Mouse (Mus musculus): ENCODE measurements around the gene Csf3. TPM values are rescaled to one million over a fixed set of nuclear protein-coding genes. Genes with fewer than 3 reads are reported as not detected.
A peak's percentile ranks its signal among the peaks of the same experiment; 100 is the strongest.
"Not testable (repeated sequence)": the region's sequence is repeated elsewhere in the genome, so short reads cannot be mapped to it uniquely, and the experiment has no call there.

The Csf3 gene
- polyA plus RNA-seq, 1 experiment: not detected

- Histone ChIP-seq H3K4me1 (ENCODE audit: control insufficient read depth, insufficient read depth, low read length) (no peaks in the 10 kb centered on the region), H3K27ac (ENCODE audit: control insufficient read depth, insufficient read depth, low read depth, low read length, poor library complexity) (no peak overlapping the region), H3K4me3 (replicated peaks; ENCODE audit: control insufficient read depth, low read depth, low read length) (no peak overlapping the region)
- TF ChIP-seq CTCF (IDR thresholded peaks at IDR 0.05; ENCODE audit: control insufficient read depth, insufficient read depth, low read length): no peak
- TF ChIP-seq POLR2A (IDR thresholded peaks at IDR 0.05; ENCODE audit: borderline replicate concordance, control insufficient read depth, low read depth, low read length): no peak
- WGBS: 46% methylated on average over 7 of the region's 7 CpGs
These were observed 25.2 kb upstream of the Csf3 start for GRCm38 (mm10) chr11:98675829-98676363.

- Histone ChIP-seq H3K27ac (ENCODE audit: control insufficient read depth, insufficient read depth, low read depth, low read length, poor library complexity) (no peak overlapping the region), H3K4me3 (replicated peaks; ENCODE audit: control insufficient read depth, low read depth, low read length) (no peak overlapping the region), H3K4me1 (ENCODE audit: control insufficient read depth, insufficient read depth, low read length) (no peaks in the 10 kb centered on the region)
- WGBS: 84% methylated on average over 1 of the region's 1 CpGs
- no peak for TF ChIP-seq CTCF (IDR thresholded peaks at IDR 0.05; ENCODE audit: control insufficient read depth, insufficient read depth, low read length)
- TF ChIP-seq POLR2A (IDR thresholded peaks at IDR 0.05; ENCODE audit: borderline replicate concordance, control insufficient read depth, low read depth, low read length): no peak
These were observed 21.0 kb upstream of the Csf3 start for GRCm38 (mm10) chr11:98680023-98680422.

- 78% methylated on average over 4 of the region's 4 CpGs for WGBS
- H3K27ac ChIP-seq (ENCODE audit: control insufficient read depth, insufficient read depth, low read depth, low read length, poor library complexity); H3K4me3 ChIP-seq (replicated peaks; ENCODE audit: control insufficient read depth, low read depth, low read length); H3K4me1 ChIP-seq (ENCODE audit: control insufficient read depth, insufficient read depth, low read length): not testable (repeated sequence)
These were observed 20.5 kb upstream of the Csf3 start for GRCm38 (mm10) chr11:98680595-98680994.

GRCm38 (mm10) chr11:98681186-98681585 lies 19.9 kb upstream of the Csf3 start:
- WGBS: 70% methylated on average over 4 of the region's 4 CpGs

GRCm38 (mm10) chr11:98681786-98682745 lies 19.0 kb upstream of the Csf3 start, which contains the start of gene Psmd3:
TSS of gene Psmd3 (plus strand) at chr11:98682554.
- H3K4me1 ChIP-seq (ENCODE audit: control insufficient read depth, insufficient read depth, low read length): no peaks in the 10 kb centered on the region
- peak within 1 kb of the TSS; percentile 66 for H3K27ac ChIP-seq (ENCODE audit: control insufficient read depth, insufficient read depth, low read depth, low read length, poor library complexity)
- TF ChIP-seq POLR2A (IDR thresholded peaks at IDR 0.05; ENCODE audit: borderline replicate concordance, control insufficient read depth, low read depth, low read length) (peak; percentile 84; the same call in 1 of the 2 replicates), CTCF (IDR thresholded peaks at IDR 0.05; ENCODE audit: control insufficient read depth, insufficient read depth, low read length) (peak; percentile 15; the same call in 1 of the 2 replicates)
- H3K4me3 ChIP-seq (replicated peaks; ENCODE audit: control insufficient read depth, low read depth, low read length): peak within 1 kb of the TSS; percentile 95
- 2% methylated on average over 45 of the region's 45 CpGs for WGBS

More at GRCm38 (mm10) chr11:98681186-98681585, 19.9 kb upstream of the Csf3 start:
- no peaks in the 10 kb centered on the region for H3K4me1 ChIP-seq (ENCODE audit: control insufficient read depth, insufficient read depth, low read length)
- TF ChIP-seq POLR2A (IDR thresholded peaks at IDR 0.05; ENCODE audit: borderline replicate concordance, control insufficient read depth, low read depth, low read length): no peak
- TF ChIP-seq CTCF (IDR thresholded peaks at IDR 0.05; ENCODE audit: control insufficient read depth, insufficient read depth, low read length): no peak
- H3K4me3 ChIP-seq (replicated peaks; ENCODE audit: control insufficient read depth, low read depth, low read length): no peak overlapping the region
- no peak overlapping the region for H3K27ac ChIP-seq (ENCODE audit: control insufficient read depth, insufficient read depth, low read depth, low read length, poor library complexity)

- H3K4me1 ChIP-seq (ENCODE audit: control insufficient read depth, insufficient read depth, low read length): no peaks in the 10 kb centered on the region
- no peak for TF ChIP-seq POLR2A (IDR thresholded peaks at IDR 0.05; ENCODE audit: borderline replicate concordance, control insufficient read depth, low read depth, low read length)
- no peak for TF ChIP-seq CTCF (IDR thresholded peaks at IDR 0.05; ENCODE audit: control insufficient read depth, insufficient read depth, low read length)
- peak overlapping the region; percentile 95 for H3K4me3 ChIP-seq (replicated peaks; ENCODE audit: control insufficient read depth, low read depth, low read length)
- H3K27ac ChIP-seq (ENCODE audit: control insufficient read depth, insufficient read depth, low read depth, low read length, poor library complexity): peak overlapping the region; percentile 66
- under 1% methylated on average over 23 of the region's 23 CpGs for WGBS
These were observed 18.3 kb upstream of the Csf3 start for GRCm38 (mm10) chr11:98682811-98683210.

- 90% methylated on average over 9 of the region's 9 CpGs for WGBS
- TF ChIP-seq CTCF (IDR thresholded peaks at IDR 0.05; ENCODE audit: control insufficient read depth, insufficient read depth, low read length): no peak
- H3K4me3 ChIP-seq (replicated peaks; ENCODE audit: control insufficient read depth, low read depth, low read length): no peak overlapping the region
- H3K27ac ChIP-seq (ENCODE audit: control insufficient read depth, insufficient read depth, low read depth, low read length, poor library complexity): no peak overlapping the region
- no peaks in the 10 kb centered on the region for H3K4me1 ChIP-seq (ENCODE audit: control insufficient read depth, insufficient read depth, low read length)
These were observed 15.4 kb upstream of the Csf3 start for GRCm38 (mm10) chr11:98685642-98686041.

GRCm38 (mm10) chr11:98686976-98687375 lies 14.1 kb upstream of the Csf3 start:
- Histone ChIP-seq H3K27ac (ENCODE audit: control insufficient read depth, insufficient read depth, low read depth, low read length, poor library complexity) (no peak overlapping the region), H3K4me3 (replicated peaks; ENCODE audit: control insufficient read depth, low read depth, low read length) (no peak overlapping the region), H3K4me1 (ENCODE audit: control insufficient read depth, insufficient read depth, low read length) (no peaks in the 10 kb centered on the region)
- TF ChIP-seq CTCF (IDR thresholded peaks at IDR 0.05; ENCODE audit: control insufficient read depth, insufficient read depth, low read length) (no peak), POLR2A (IDR thresholded peaks at IDR 0.05; ENCODE audit: borderline replicate concordance, control insufficient read depth, low read depth, low read length) (no peak)
- WGBS: 94% methylated on average over 4 of the region's 4 CpGs
